Mouse (Mus musculus): ENCODE data around the gene Cep290. TPM values are rescaled to one million over a fixed set of nuclear protein-coding genes. Genes with fewer than 3 reads are reported as not detected.
"Not testable (repeated sequence)": the region's sequence is repeated elsewhere in the genome, so short reads cannot be mapped to it uniquely, and the experiment has no call there.

Cep290 gene
- polyA plus RNA-seq, 1 experiment from 2014 or later: 3.1 TPM

- ATAC-seq (no peak), DNase-seq (ENCODE audit: low spot score) (no peak)
- Histone ChIP-seq H3K27me3 (replicated peaks; ENCODE audit: insufficient read depth, low read length) (no peaks in the 10 kb centered on the region), H3K9me3 (ENCODE audit: low read length) (no peaks in the 10 kb centered on the region), H3K4me3 (ENCODE audit: low read depth, low read length) (no peak overlapping the region), H3K4me1 (ENCODE audit: insufficient read depth, low read depth, low read length) (no peaks in the 10 kb centered on the region), H3K36me3 (ENCODE audit: insufficient read depth, low read length) (no peaks in the 10 kb centered on the region), H3K9ac (replicated peaks; ENCODE audit: low read depth) (no peak overlapping the region), H3K4me2 (replicated peaks; ENCODE audit: low read depth, low read length) (no peak overlapping the region), H3K27ac (ENCODE audit: low read length) (no peak overlapping the region)
- TF ChIP-seq CTCF (IDR thresholded peaks at IDR 0.05): no peak
- no peak for TF ChIP-seq EP300 (IDR thresholded peaks at IDR 0.05)
- 69% methylated on average over 3 of the region's 3 CpGs for WGBS
Observed at GRCm38 (mm10) chr10:100556566-100557175, 69.3 kb downstream of the Cep290 start.

- H3K4me3 ChIP-seq (ENCODE audit: low read depth, low read length); H3K4me2 ChIP-seq (replicated peaks; ENCODE audit: low read depth, low read length); ATAC-seq; H3K4me1 ChIP-seq (ENCODE audit: insufficient read depth, low read depth, low read length); H3K9ac ChIP-seq (replicated peaks; ENCODE audit: low read depth); H3K27me3 ChIP-seq (replicated peaks; ENCODE audit: insufficient read depth, low read length); H3K9me3 ChIP-seq (ENCODE audit: low read length); H3K27ac ChIP-seq (ENCODE audit: low read length); DNase-seq (ENCODE audit: low spot score); H3K36me3 ChIP-seq (ENCODE audit: insufficient read depth, low read length): not testable (repeated sequence)
- WGBS: 98% methylated on average over 3 of the region's 3 CpGs
Observed at GRCm38 (mm10) chr10:100560194-100560883, 73.0 kb downstream of the Cep290 start.

- no peaks in the 10 kb centered on the region for H3K36me3 ChIP-seq (ENCODE audit: insufficient read depth, low read length)
- 77% methylated on average over 3 of the region's 3 CpGs for WGBS
- no peaks in the 10 kb centered on the region for H3K4me1 ChIP-seq (ENCODE audit: insufficient read depth, low read depth, low read length)
- DNase-seq (ENCODE audit: low spot score): no peak
- H3K27me3 ChIP-seq (replicated peaks; ENCODE audit: insufficient read depth, low read length): no peaks in the 10 kb centered on the region
- no peak for TF ChIP-seq CTCF (IDR thresholded peaks at IDR 0.05)
- no peak for TF ChIP-seq EP300 (IDR thresholded peaks at IDR 0.05)
- no peak overlapping the region for H3K4me2 ChIP-seq (replicated peaks; ENCODE audit: low read depth, low read length)
- no peak overlapping the region for H3K9ac ChIP-seq (replicated peaks; ENCODE audit: low read depth)
- no peak overlapping the region for H3K27ac ChIP-seq (ENCODE audit: low read length)
- no peak overlapping the region for H3K4me3 ChIP-seq (ENCODE audit: low read depth, low read length)
- H3K9me3 ChIP-seq (ENCODE audit: low read length): no peaks in the 10 kb centered on the region
- ATAC-seq: no peak
Observed at GRCm38 (mm10) chr10:100564112-100564511, 76.8 kb downstream of the Cep290 start.

- H3K9me3 ChIP-seq (ENCODE audit: low read length): no peaks in the 10 kb centered on the region
- no peaks in the 10 kb centered on the region for H3K4me1 ChIP-seq (ENCODE audit: insufficient read depth, low read depth, low read length)
- H3K4me3 ChIP-seq (ENCODE audit: low read depth, low read length): no peak overlapping the region
- WGBS: 76% methylated on average over 3 of the region's 3 CpGs
- no peak overlapping the region for H3K9ac ChIP-seq (replicated peaks; ENCODE audit: low read depth)
- no peaks in the 10 kb centered on the region for H3K27me3 ChIP-seq (replicated peaks; ENCODE audit: insufficient read depth, low read length)
- DNase-seq (ENCODE audit: low spot score) (no peak), ATAC-seq (no peak)
- no peak overlapping the region for H3K4me2 ChIP-seq (replicated peaks; ENCODE audit: low read depth, low read length)
- TF ChIP-seq EP300 (IDR thresholded peaks at IDR 0.05) (no peak), CTCF (IDR thresholded peaks at IDR 0.05) (no peak)
- H3K27ac ChIP-seq (ENCODE audit: low read length): no peak overlapping the region
- H3K36me3 ChIP-seq (ENCODE audit: insufficient read depth, low read length): no peaks in the 10 kb centered on the region
Observed at GRCm38 (mm10) chr10:100571707-100572106, 84.3 kb downstream of the Cep290 start.

- Histone ChIP-seq H3K9ac (replicated peaks; ENCODE audit: low read depth) (no peak overlapping the region), H3K4me3 (ENCODE audit: low read depth, low read length) (no peak overlapping the region), H3K4me1 (ENCODE audit: insufficient read depth, low read depth, low read length) (no peaks in the 10 kb centered on the region), H3K4me2 (replicated peaks; ENCODE audit: low read depth, low read length) (no peak overlapping the region), H3K36me3 (ENCODE audit: insufficient read depth, low read length) (no peaks in the 10 kb centered on the region), H3K27ac (ENCODE audit: low read length) (no peak overlapping the region), H3K9me3 (ENCODE audit: low read length) (no peaks in the 10 kb centered on the region), H3K27me3 (replicated peaks; ENCODE audit: insufficient read depth, low read length) (no peaks in the 10 kb centered on the region)
- DNase-seq (ENCODE audit: low spot score): no peak
- no peak for TF ChIP-seq EP300 (IDR thresholded peaks at IDR 0.05)
- no peak for TF ChIP-seq CTCF (IDR thresholded peaks at IDR 0.05)
- WGBS: 90% methylated on average over 7 of the region's 7 CpGs
- no peak for ATAC-seq
Observed at GRCm38 (mm10) chr10:100574505-100575149, 87.3 kb downstream of the Cep290 start.

GRCm38 (mm10) chr10:100575294-100575693, 87.9 kb downstream of the Cep290 start:
- no peak overlapping the region for H3K4me2 ChIP-seq (replicated peaks; ENCODE audit: low read depth, low read length)
- H3K9me3 ChIP-seq (ENCODE audit: low read length): no peaks in the 10 kb centered on the region
- WGBS: 91% methylated on average over 7 of the region's 7 CpGs
- no peaks in the 10 kb centered on the region for H3K36me3 ChIP-seq (ENCODE audit: insufficient read depth, low read length)
- ATAC-seq: no peak
- no peak overlapping the region for H3K27ac ChIP-seq (ENCODE audit: low read length)
- no peak for DNase-seq (ENCODE audit: low spot score)
- no peak overlapping the region for H3K4me3 ChIP-seq (ENCODE audit: low read depth, low read length)
- no peaks in the 10 kb centered on the region for H3K27me3 ChIP-seq (replicated peaks; ENCODE audit: insufficient read depth, low read length)
- TF ChIP-seq CTCF (IDR thresholded peaks at IDR 0.05) (no peak), EP300 (IDR thresholded peaks at IDR 0.05) (no peak)
- no peaks in the 10 kb centered on the region for H3K4me1 ChIP-seq (ENCODE audit: insufficient read depth, low read depth, low read length)
- no peak overlapping the region for H3K9ac ChIP-seq (replicated peaks; ENCODE audit: low read depth)
